Mouse (Mus musculus): ENCODE results near the gene Ptprn2.

Ptprn2 gene

DNA sequence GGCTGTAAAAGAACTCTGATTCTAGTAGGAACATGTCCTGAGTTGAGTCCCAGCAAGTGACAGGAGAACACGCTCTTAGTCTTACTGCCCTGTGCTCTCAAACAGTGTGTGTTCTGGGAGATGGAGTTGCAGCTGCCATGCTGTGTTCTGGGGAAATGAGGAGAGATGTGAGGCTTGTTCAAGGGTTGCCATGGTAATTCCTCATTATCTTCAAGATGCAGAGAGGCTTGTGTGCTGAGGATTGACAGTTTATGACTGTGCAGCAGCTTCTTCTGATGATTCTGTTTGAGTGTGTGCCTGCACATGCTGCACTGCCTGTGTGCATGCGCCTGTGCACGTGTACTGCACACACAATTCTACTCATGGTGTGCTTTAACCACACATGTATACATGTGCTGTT is 192.2 kb downstream of the Ptprn2 start:
- 27% methylated on average over 3 of the region's 3 CpGs for WGBS

DNA sequence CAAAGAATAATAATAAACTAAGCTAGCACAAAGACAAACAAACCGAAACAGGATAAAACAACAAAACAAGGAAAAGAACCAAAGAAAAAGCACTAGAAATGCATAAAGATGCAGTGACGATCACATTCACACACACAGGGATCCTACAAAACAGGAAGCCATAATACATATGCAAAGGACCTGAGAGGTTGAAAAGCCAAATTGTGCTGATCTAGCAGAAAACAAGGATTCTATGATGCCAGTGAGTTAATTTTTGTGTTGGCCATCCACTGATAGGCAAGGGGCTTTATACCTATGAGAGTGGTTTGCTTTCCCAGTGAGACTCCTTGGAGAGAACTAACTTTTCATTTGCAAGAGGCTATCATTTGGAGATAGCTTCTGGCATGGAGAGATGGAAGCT is 204.3 kb downstream of the Ptprn2 start:
- WGBS: 76% methylated on average over 2 of the region's 2 CpGs

GRCm38 (mm10) chr12:116709535-116709934 is 224.0 kb downstream of the Ptprn2 start:
- WGBS: 75% methylated on average over 5 of the region's 5 CpGs

GRCm38 (mm10) chr12:116710716-116711115 is 225.2 kb downstream of the Ptprn2 start:
- 36% methylated on average over 3 of the region's 3 CpGs for WGBS

DNA sequence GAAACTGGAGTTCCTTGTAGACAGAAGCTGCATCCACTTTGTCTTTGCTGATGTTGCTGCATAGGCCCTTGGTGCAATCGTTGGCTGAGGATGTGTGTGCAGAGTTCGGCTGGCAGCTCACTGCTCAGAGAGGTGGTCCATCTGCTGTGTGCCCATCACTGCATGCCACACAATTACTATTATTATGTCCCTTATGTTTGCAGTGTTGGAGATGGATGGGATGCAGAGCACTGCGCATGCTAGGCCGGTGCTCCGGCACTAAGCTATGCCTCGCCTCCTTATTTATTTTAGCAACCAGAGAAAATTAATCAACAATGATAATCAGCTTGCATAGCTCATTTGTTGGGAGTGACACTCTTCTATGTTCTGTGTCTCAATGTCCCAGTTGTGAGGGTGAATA is 225.6 kb downstream of the Ptprn2 start:
- WGBS: 70% methylated on average over 6 of the region's 6 CpGs

DNA sequence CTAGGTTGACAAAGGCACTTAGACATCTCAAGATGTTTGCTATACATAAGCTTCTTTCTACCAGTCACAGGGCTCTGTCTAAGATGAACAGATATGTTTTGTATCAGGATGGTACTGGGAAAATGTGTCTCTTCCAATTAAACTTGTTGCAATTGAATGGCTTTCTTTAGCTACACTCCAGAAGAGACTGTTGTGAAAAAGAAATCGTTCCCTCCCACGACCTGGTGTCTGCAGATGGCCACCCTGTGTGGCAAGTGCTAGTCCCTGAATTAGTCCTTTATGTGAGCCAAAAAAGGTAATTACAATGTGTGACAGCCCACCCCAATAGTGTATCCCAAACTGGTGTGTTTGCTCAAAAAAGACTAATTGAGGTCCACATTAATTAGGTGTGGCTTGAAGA is 235.5 kb downstream of the Ptprn2 start:
- WGBS: 32% methylated on average over 2 of the region's 2 CpGs

DNA sequence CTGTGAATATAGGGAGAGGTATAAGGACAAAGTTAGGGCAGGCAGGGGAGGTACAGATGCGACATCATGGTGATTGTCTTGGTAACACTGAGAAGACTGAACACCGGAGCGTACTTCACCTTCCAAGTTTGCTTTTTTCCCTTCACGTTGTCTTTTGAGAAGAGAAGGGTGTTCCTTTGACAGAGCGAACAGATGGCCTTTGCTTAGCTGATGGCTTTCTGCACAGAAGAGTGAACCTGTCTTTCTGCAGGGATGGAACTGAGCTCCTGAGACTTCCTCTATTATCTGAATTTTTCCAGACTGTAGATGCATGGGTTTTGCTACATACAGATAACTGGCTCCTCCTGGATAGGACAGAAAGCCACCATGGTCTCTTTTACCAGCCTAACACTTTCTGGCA is 254.6 kb downstream of the Ptprn2 start:
- WGBS: 70% methylated on average over 5 of the region's 5 CpGs

GRCm38 (mm10) chr12:116746401-116746800 is 260.9 kb downstream of the Ptprn2 start:
- 62% methylated on average over 2 of the region's 2 CpGs for WGBS

DNA sequence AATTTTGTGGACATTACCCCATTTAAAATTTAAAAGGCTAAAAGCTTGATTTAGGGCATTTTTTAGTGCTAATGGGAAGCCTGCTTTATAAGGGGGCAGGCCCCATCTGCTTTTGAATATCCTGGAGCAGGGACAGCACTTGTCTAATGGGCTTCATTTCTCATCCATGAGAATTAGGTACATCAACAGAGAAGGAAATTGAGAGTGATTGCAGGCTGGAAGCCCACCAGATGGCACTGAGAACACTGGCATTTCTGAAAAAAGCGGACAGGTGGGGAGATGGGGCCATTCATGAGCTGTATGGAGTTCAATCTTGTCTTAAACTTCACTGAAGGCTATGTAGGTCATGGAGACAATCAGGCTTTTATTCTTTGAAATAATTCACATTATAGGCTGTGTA is 267.3 kb downstream of the Ptprn2 start:
- WGBS: 67% methylated on average over 1 of the region's 1 CpGs

- WGBS: 63% methylated on average over 6 of the region's 6 CpGs
Observed at GRCm38 (mm10) chr12:116770911-116771310, 285.4 kb downstream of the Ptprn2 start.

GRCm38 (mm10) chr12:116771493-116771892 is 286.0 kb downstream of the Ptprn2 start:
- 74% methylated on average over 4 of the region's 4 CpGs for WGBS

- WGBS: 58% methylated on average over 7 of the region's 7 CpGs
Observed at GRCm38 (mm10) chr12:116772081-116772566, 286.6 kb downstream of the Ptprn2 start.

- WGBS: 72% methylated on average over 3 of the region's 3 CpGs
Observed at GRCm38 (mm10) chr12:116773344-116773743, 287.8 kb downstream of the Ptprn2 start.

DNA sequence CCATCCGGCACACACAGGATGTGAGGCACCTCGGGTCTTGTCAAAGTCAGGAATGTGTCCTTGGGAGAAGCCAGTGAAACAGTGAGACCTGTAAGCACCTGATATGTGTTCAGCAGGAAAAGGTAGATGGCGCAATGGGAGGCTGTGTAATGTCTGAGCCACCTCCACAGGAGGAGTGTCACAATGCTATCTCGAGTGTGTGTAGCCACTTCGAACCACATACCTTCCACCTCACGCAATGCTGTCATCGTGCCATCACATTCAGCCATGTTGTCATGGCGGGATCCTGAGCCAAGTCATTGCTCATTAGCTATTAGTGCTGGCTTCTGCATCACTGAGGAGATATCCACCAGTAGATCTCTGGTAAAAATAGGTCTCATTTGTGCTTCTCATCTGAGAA is 290.9 kb downstream of the Ptprn2 start:
- 93% methylated on average over 8 of the region's 8 CpGs for WGBS

DNA sequence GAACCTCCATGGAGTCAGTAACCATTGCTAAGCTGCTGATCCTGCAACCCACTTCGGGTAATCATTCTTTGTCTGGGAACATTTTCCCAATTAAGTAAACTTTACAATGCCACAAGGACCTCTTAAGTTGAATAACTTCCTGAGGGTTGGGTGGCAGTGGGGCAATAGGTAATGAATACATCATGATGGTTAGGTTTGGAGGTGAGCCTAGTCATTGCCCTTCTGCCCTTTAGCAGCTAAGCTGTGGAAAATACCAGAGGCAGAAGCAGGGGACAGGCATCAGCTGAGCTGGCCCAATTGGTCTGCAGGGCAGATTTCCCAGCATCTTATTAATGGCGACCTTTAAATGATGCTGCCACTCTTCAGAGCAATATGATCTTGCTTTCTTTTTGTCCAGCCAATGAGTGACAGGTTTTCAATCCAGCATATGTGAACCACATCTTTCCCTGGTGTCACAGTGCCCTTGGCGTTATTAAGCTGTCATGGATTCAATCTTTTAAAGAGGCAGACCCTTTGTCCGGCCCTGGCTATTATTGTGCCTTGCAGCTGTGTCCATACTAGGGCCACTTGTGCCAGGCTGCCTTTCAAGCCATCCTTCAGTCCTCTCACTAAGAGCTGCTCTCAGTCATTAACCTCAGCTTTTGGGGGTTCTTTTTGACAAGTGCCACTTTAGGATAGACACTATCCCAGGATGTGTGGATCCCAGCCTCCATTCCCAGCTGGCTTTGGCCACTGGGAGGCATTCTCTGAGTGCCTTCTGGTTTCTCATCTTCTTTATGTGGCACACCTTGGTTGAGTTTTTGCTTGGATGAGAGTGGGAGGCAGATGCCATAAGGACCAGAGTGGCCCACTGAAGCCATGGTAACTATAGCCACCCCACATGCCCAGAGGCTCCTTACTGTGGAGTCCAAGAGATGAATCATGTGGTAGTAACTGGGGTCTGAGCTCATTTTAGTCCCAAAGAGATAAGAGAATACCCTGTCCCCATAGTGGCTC is 292.9 kb downstream of the Ptprn2 start:
- WGBS: 60% methylated on average over 4 of the region's 4 CpGs

- 52% methylated on average over 1 of the region's 1 CpGs for WGBS
Observed at GRCm38 (mm10) chr12:116780419-116780818, 294.9 kb downstream of the Ptprn2 start.

DNA sequence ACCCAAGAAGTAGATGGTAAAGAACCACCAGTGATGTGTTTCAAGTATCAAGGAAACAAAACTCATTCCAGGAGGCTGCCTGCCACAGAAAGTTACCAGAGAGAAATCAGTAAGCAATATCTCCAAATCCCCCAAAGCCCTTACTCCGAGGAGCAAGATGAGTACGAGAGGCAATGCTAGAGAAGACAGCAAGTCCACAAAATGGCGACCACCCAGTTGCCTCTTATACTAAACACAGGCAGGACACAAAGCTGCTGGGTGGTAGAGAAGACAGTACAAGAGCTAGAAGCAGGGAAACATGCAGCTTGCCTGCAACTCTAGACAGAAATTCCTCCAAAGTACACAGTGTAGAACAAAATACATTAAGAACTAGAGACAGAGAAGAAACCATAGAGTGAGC is 300.2 kb downstream of the Ptprn2 start:
- 92% methylated on average over 3 of the region's 3 CpGs for WGBS

DNA sequence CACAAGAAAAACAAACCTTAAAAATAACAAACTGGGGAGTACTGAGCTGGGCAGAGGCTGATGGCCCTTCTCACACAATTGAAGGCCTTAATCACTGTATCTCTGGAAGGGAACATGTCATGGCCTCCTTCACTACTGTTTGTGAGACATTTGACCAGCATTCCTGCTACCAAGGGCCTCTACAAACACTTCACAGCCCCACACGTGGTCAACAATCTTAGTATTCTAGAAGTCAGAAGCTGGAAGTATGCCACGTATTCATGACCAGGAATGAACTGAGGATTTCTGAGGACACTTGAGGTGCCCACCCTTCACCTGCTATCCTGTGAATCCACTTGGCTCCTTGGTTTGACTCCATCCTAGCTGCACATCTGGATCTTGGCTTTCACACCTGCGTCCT is 302.8 kb downstream of the Ptprn2 start:
- 80% methylated on average over 3 of the region's 3 CpGs for WGBS

- 80% methylated on average over 5 of the region's 5 CpGs for WGBS
Observed at GRCm38 (mm10) chr12:116803331-116803730, 317.8 kb downstream of the Ptprn2 start.

GRCm38 (mm10) chr12:116804712-116805111 is 319.2 kb downstream of the Ptprn2 start:
- 30% methylated on average over 2 of the region's 2 CpGs for WGBS

DNA sequence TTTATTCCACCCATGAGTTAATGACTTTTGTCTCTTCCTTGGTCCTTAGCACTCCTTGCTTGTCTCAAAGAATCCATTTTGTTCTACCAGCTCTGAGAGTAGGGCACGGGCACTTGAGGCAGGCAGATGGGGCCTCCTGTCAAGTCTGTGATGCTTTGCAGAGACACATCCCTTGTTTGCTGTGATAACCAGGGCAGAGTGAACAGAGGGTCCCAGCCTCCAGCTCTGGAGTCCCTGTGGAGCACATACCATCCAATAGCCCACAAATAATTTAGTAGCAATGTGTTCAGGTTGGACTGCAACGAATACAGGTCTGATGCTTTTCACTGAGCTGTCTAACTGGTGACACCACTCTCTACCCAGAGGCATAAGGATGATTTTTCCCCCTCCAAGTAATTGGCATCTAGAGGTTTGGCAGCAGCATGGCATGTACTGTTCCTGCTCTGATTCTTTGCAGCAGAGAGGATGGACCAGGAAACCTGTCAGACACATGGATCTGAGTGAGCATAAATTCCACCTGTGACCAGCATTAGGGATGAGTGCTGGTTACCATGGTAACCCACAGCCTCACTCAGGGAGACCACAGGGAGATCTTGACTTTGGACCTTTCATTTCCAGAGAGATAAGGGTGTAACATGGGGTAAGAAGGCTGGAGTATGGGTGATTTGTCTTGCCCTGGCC is 319.7 kb downstream of the Ptprn2 start:
- 37% methylated on average over 2 of the region's 2 CpGs for WGBS

- WGBS: 42% methylated on average over 2 of the region's 2 CpGs
Observed at GRCm38 (mm10) chr12:116806089-116806488, 320.6 kb downstream of the Ptprn2 start.

DNA sequence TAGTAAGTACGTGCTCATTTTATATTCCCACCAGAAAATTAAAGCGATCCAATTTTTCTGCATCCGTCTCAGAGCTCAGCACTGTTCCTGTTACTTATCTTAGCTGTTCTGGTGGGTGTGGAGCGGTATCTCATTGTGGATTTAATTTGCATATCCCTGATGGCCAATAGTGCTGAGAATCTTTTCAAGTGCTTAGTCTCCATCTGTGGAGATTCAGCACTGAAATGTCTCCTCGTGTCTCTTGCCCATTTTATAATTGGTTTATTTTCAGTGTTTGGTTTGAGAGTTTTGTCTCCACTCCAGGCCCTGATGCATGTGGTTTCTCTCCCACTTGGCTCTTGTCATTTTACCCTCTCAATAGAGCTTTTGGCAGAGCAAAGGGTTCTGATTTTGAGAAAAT is 327.5 kb downstream of the Ptprn2 start:
- WGBS: 40% methylated on average over 5 of the region's 5 CpGs

Data from cerebral cortex, adult 2 months (tissue).